Mouse (Mus musculus) gastrocnemius, adult 18-20 months (tissue): ENCODE results near the gene Trim80. TPM values are rescaled to one million over a fixed set of nuclear protein-coding genes. Genes with fewer than 3 reads are reported as not detected.
A peak's percentile ranks its signal among the peaks of the same experiment; 100 is the strongest.
"Not testable (repeated sequence)": the region's sequence is repeated elsewhere in the genome, so short reads cannot be mapped to it uniquely, and the experiment has no call there.

ENCODE experiments used
- DNase-seq: peaks from one replicate; pipeline ENCODE4 v3.0.0; 2021; ENCODE audit warnings: low spot score
- total RNA-seq, 2 experiments: library from RNA; stranded (reverse); gene quantifications; 2 replicates each; pipeline ENCODE4 v1.2.3; 2021

Trim80 gene
- total RNA-seq, 2 experiments from 2014 or later, result not detected

DNA sequence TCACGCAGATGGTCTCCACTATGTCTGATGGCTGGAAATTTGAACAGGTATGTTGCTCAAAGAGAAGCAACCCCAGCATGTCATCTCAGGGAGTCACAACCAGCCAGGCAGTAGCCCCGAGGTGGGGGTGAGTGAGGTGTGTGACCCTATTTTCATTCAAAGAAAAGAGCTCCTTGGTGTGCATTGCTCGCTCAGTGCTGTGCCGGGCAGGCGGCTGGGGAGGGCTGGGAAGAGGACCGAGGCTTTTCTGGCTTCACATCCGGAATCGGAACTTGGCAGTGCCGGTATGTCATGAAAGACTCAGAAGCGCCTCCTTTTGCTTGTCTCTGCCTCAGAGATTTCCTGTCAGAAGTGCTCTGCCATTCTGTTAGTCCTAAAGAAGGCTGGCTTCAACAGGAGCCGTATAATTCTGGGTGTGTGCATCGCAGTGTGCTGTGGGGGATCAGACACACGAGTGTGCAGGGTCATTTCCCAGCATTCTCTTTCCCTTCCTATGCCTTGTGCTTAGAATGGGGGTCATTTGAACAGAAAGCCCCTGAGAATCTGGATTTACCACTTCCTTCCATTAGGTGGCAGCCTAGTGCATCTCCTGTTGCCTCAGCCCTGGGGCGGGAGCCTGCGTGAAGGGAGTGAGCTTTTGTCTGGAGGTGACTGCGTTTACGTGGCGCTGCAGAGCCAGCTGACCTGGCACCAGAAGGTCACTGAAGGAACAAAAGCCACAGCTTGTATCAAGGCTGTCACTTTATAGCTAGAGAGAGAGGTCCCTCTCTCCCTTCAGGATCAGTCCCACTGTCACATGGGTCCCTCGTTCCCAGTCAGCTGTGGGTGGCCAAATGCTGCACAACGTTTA, 12.6 kb upstream of the Trim80 start:
- peak; percentile 67 for DNase-seq

DNA sequence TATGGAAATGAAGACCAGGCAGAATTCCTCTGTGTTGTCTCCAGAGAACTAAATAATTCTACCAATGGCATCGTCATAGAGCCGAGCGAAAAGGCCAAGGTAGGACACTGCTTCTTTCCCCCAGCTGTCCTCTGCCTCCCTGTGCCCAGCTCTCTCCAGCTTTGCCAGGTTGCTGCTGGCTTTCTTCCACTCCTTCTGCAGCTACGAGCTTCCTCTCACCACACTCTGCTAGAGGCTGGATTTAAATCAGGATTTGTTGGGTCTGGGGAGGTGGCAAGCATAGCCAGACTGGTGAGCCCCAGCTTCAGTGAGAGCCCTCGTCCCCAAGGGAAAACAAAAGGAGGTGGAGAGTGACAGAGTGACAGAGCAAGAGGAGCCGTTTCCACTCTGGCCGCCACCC, 11.0 kb upstream of the Trim80 start:
- no peak for DNase-seq

DNA sequence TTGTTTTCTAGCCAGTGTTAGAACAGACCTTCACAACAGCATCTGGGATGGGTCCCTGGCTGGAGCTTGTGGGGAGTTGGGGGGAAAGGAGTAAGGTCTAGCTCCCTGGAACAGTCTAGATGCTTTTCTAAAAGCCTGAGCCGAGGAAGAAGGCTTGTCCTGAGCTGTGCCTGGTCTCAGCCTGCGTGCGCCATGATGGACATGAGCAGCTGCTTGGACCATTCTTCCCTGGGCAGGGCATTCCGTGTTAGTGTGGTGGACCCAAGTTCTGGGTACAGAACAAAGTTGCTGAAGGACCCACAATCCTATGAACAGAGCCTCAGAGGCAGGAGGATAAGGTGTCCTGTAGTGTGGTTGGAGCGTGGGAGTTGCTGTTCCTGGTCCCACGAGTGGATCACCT, 9.8 kb upstream of the Trim80 start:
- DNase-seq, result no peak

DNA sequence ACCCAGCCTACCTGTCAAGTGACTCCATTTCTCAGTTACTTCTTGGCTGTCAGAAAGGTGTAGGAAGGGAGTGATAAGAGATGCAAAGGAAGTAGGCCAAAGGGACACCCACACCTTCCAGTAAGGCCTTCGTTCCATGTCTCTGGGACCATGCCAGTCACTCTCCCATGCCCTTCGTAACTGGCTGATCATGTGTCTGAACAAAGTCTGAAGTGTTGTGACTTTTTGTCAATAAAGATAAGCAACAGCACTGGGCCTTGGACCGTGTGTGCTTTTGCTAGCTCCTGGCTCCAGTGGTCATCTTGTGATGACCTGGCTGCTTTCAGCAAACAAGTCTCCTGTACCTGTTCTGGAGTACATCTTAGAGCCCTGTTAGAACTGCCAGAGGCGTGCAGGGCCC, 7.5 kb upstream of the Trim80 start:
- DNase-seq, result no peak

DNA sequence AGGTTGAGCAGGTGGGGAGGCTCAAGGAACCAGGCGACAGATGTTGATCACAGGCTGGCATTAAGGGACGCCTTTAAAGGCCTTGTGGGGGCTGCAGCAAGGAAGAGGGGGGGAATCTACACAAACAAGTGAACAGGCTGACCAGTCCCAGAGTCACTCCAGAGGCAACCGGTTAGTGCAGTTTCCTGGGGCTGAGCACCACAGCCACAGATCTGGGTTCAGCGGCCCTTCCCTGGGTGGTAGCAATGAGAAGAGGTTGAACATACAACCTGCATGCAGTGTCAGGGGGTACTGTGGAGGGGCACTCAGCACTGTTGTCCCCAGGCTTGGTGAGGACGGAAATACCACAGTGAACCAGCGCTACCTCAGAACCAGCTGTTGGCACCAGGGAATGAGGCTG, 7.0 kb upstream of the Trim80 start:
- no peak for DNase-seq

DNA sequence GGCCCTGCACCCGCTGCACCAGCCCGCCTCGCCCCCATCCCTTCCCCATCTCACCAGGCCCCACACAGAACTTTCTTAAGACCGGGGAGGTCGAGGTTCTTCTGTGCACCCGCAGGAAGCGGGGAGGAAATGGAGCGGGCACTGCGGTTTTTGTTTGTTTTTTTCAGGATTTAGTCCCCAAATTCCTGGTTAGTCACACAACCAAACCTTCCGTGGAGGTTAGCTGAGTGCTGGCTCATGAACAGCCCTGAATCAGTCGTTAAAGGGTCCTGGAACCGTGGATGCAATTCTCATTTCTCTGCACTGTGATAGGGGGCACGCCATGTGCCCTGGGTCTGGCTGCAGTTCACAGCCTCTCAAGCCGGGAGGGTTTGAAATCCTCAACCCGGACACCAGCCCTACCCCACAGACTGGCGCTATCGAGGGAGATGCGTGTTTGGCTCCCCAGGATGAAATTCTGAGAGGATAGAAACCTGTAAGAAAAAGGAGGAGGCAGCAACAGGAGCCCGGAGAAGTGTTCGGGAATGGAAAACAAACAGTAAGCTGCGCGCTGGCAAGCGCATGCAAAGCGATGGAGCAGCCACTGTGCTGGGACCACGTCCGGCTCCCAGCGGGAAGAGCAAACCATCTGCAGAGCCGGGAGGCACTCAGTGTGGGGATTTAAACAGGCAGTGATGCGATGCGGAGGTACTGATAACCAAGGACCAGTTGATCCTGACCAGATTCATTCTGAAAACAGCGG, 4.6 kb upstream of the Trim80 start:
- DNase-seq, result no peak

DNA sequence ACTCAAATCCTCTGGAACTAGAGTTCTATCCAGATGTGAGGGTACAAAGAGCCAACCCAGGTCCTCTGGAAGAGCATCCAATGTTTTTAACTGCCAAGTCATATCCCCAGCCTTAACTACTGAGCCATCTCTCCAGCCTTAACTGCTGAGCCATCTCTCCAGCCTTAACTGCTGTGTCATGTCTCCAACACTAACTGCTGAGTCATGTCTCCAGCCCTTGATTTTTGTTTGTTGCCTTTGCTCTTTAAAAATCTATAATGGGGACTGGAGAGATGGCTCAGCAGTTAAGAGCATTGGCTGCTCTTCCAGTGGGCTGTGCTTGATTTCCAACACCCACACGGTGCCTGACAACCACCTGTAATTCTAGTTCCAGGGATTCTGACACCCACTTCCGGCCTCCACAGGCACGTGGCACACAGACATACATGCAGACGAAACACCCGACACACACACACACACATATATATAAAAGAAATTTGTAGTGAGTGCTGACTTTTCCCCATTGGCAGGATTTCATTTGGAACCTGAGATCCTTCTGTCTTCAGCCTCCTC, 2.7 kb upstream of the Trim80 start:
- DNase-seq, result no peak

DNA sequence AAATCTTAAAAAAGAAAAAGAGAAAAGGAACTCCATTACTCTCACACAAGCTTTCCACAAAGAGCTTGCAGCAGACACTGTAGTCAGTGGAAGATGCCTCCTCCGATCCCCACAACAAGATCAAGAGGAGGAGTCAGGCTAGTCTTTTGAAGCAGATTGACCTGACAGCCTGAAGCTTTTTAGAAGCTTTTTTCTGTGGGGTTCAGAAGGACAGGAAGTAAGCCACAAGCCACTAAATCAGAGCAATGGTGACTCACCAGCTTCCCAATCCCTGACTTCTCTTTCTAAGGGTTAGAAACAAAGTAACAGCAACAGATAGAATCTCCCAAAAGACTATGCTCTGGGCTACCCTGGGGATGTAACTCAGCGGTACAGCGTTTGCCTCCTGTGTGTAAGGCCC, 1.0 kb upstream of the Trim80 start:
- DNase-seq, result no peak

DNA sequence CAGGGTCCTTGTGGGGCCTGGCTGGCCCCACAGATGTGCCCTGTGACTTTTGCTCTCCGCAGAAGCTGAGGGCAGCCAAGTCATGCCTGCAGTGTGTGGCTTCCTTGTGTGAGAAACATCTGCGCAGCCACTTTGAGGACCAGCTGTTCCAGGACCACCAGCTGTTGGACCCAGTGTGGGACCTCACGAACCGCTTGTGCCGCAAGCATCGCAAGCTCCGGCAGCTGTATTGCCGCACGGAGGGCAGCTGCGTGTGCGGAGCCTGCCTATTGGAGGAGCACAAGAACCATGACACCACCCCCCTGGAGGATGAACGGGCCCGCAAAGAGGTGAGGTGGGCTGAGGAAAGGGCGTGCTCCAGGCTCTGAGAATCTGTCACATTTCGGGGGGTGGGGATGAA, 1.1 kb downstream of the Trim80 start:
- DNase-seq, result no peak

DNA sequence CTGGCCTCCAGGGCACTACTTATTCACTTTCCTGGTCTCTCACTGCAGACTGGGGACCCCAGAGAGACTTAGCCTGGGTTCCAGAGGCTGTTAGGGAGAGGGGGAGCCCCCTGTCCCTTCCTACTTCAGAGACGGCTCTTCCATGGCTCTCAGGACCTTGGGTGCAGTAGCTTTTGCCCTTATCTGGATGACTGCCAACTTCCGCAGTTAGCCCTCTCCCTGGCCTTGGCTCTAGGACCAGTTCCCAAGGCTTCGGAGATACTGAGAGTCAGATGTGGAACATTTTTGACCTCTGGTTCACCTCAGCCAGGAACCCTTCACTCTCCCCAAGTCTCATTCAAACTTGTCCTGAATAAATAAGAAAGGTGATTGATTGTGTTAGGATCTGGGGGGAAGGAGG, 6.6 kb downstream of the Trim80 start:
- DNase-seq, result no peak

DNA sequence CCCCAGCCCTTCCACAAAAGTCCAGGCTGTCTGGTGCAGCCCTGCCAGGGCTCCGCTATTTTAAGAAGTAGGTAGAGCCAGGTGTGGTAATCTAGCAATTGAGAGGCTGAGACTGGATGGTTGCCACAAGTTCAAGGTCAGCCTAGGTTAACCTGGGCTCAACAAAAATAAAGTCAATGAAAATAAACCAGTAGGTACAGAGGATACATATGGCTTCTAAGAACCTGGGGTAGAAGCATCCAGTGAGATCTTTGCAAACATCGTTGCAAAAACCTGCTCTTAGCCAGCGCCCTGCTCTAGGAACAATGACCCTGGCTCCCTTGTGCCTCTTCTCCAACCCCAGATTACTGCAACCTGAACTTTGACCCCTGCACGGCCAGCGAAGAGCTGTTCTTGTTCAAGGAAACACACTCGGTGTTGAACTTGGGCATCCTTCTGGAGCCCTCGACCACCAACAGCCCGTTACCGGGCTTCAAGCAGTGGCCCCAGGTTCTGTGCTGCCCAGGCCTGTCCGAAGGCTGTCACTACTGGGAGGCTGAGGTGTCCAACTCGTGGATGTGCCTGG, 7.1 kb downstream of the Trim80 start:
- no peak for DNase-seq

DNA sequence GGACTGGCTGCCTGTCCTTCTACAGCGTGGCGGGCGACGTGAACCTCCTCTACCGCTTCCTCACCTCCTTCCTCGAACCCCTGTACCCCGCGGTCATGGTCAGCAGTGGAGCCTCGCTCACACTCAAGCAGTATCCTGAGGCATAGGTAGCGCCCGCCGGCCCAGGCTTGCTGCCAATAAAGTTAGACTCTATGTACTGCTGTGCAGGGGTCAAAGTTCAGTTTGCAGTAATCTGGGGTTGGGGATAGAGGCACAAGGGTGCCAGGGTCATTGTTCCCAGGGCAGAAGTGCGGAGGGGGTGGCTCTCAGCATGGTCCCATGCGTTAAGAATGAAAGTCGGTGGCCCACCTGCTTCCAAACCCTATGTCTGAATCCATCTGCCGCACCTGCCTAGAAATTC, 7.7 kb downstream of the Trim80 start:
- DNase-seq, result no peak

DNA sequence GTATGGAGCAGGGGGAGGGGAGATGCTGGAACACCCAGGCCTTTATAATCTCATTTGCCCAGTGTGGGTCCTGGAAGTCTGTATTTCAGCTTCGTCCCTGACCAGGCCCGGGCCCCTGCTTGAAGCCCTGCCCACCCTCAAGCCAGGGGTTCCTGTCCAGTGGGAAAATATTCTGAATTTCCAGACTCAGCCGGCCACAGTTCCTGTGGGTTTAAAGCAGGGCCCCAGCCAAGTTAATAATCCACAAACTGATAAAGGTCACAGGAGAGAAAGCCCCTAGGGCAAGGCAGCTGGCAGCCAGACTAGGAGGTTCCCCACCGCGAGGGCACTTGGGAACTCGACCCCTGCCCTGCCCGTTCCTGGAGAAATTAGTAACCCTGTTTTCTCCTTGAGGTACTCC, 8.7 kb downstream of the Trim80 start:
- DNase-seq, result no peak

DNA sequence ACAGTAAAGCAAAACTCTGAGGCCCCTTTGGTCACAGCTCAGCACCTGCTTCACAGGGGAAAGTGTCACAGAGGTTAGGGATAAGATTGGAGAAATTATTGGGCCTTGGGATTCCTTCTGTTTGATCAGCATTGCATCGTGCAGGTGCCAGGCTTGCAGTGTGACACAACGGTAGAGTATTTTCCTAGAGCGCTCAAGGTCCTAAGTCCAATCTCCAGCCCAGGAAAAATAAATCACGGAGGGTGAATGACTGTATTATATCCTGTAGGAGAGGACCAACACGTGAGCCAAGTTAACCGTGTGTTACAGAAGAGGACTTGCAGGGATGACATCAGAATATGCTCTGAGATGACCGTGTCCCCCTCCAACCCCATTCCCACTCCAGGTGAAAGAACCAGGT, 9.8 kb downstream of the Trim80 start:
- DNase-seq, result no peak

DNA sequence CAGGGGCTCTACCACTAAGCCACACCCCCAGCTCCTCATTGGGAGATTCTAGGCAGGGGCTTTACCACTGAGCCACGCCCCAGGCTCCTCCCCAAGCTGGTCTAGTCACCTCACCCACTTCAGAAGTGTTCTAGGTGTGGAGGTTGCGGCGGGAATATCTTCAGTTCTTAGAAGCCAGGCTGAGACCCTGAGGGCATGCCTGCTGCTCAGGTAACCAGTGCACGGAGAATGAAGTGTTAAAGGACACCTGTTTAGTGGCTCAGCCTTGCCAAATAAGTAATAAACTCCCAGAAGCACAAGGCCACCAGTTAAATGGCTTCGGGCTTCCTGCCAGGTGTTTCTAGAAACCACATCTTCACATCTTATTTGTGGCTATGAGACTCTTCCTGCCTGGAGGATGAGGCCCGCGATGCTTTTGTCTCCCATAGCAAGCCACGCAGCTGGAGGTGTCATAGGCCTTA, 11.5 kb downstream of the Trim80 start:
- DNase-seq, result no peak

DNA sequence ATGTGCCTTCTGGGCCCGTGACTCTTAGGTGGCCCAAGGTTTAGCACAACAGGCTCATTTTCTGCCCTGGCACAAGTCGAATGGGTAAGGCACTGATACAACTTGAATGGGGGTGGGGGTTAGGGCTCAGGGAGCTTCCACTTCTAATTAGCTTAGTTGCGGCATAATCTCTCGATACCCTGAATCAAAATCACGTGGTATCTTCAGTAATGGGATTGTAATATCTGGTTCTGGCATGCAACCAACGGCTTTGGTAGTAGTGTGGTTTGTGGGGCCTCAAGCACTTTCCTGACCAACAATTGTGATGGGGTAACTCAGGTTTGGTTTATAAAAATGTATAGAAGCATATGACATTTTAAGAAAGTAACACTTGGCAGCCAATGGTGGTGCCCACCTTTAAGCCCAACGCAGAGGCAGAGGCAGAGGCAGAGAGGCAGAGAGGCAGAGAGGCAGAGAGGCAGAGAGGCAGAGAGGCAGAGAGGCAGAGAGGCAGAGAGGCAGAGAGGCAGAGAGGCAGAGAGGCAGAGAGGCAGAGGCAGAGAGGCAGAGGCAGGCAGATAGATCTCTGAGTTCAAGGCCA, 12.0 kb downstream of the Trim80 start:
- no peak for DNase-seq

DNA sequence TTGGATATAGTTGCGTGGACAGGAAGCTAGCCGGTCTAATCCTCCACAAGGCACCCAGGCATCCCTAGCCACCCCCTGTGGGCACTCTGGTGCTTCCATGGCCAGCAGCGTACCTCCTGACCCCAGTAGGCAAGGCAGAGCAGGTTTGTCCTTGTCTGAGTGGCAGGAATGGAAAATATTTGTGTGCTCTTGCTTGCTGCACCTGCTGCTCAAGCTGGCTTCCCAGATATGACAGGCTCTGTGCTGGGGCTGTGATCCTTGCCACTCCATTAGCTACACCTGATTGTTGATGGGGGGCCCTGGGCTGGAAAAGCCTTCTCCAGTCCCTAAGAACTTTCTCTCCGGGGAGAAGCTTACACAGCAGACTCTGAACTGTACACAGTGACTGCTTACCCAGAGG, 13.0 kb downstream of the Trim80 start:
- DNase-seq, result no peak

DNA sequence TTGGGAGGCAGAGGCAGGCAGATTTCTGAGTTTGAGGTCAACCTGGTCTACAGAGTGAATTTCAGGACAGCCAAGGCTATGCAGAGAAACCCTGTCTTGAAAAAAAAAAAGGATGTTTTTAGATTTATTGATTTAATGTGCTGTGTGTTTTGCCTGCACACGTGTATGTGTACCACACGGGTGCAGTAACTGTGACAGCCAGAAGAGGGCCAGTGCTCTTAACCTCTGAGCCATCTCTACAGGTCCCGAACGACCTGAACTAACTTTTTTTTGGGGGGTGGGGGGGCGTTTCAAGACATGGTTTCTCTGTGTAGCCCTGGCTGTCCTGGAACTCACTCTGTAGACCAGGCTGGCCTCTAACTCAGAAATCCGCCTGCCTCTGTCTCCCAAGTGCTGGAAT, 14.5 kb downstream of the Trim80 start:
- DNase-seq, result not testable (repeated sequence)

DNA sequence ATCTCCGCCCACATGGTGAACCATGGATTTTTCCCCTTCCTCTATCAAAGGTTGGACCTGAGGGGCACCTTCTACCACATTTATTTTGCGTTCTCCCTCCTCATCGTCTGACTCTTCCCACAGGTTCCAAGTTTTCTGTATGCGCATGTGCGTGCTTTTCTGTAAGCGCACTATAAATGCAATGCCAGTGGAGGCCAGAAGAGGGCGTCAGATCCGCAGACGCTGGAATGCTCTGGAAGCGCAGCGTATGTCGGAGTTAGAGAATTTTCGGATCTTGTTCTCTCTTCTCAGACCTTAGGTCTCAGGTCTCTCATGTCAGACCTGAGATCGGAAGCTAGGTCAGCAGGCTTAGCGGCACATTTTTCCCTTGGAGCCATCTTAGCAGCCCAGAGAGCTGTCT, 15.3 kb downstream of the Trim80 start:
- no peak for DNase-seq

DNA sequence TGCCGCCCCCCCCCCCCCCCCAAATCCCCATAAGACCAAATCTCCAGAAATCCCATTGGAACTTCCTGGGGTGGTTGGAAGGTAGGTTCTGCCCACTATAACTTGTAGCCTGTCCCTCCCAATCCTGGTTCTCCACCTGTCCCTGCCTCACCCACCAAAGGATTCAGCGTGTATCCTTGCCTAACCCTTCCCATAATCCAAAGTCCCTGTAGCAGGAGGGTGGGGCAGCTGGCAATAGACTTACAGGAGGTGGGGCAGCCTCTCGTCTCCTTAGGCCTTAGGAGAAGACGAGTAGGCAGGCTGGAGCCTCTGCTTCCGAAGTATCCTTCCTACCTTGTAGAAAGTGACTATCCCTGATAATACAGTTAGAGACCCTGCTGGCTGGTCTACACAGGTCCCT, 15.8 kb downstream of the Trim80 start:
- no peak for DNase-seq

DNA sequence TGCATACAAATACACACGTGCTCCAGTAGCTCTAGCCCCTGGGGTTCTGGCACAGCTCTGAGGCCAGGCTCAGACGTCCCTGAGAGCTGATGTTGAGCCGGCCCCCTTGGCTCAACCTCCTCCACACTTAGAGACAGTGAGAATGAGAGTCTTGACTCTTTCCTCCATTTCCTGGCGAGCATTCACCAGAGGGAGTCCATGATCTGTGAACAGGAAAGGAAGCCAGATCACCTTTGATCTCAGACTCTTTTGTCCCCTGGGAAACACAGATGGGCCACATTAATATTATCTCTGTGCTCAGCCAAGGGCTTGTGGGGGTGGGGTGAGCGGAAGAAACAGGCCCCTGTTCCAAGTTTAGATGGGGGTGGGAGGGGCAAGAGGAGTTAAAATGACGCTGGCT, 17.1 kb downstream of the Trim80 start:
- DNase-seq, result no peak

DNA sequence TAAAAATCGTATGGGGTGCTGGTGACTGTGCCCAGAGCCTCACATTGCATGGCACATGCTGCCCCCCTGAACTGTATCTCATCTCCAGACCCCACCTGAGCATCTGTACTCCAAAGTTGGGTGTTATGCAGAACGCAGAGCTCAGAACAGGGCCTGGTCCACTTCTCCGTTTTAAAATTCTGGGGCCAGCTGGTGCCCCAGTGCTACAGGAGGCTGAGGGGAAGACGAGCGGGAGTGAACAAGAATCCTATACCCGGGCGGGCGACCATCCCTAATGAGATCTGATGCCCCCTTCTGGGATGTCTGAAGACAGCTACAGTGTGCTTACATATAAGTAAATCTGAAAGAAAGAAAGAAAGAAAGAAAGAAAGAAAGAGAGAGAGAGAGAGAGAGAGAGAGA, 20.6 kb downstream of the Trim80 start:
- no peak for DNase-seq
